Mouse (Mus musculus) CD4-positive, CD25-positive, alpha-beta regulatory T cell, adult 4 months (primary cell): ENCODE measurements around the gene Neurl4. TPM values are rescaled to one million over a fixed set of nuclear protein-coding genes. Genes with fewer than 3 reads are reported as not detected.
"Not testable (repeated sequence)": the region's sequence is repeated elsewhere in the genome, so short reads cannot be mapped to it uniquely, and the experiment has no call there.

Source experiments
- ATAC-seq: one replicate; pipeline ENCODE4 v1.8.0; 2017
- polyA plus RNA-seq, 2 experiments: library from polyadenylated mRNA; unstranded; fragments of 100-300 nt; shearing (Covaris generic); gene quantifications; one replicate each; pipeline ENCODE4 v1.2.1; 2017

The Neurl4 gene
- polyA plus RNA-seq, 2 experiments from 2014 or later: 8.3 to 9.1 TPM

- ATAC-seq: peak; percentile 93
These were observed 12.9 kb downstream of the Neurl4 start, which contains the start of gene Gps2 for GRCm38 (mm10) chr11:69913554-69914371. Gene Gps2, plus strand, starts transcription at chr11:69913888.

- ATAC-seq: no peak
These were observed 13.5 kb downstream of the Neurl4 start for GRCm38 (mm10) chr11:69914372-69914764.

- ATAC-seq: no peak
These were observed 14.1 kb downstream of the Neurl4 start for GRCm38 (mm10) chr11:69914917-69915430.

DNA sequence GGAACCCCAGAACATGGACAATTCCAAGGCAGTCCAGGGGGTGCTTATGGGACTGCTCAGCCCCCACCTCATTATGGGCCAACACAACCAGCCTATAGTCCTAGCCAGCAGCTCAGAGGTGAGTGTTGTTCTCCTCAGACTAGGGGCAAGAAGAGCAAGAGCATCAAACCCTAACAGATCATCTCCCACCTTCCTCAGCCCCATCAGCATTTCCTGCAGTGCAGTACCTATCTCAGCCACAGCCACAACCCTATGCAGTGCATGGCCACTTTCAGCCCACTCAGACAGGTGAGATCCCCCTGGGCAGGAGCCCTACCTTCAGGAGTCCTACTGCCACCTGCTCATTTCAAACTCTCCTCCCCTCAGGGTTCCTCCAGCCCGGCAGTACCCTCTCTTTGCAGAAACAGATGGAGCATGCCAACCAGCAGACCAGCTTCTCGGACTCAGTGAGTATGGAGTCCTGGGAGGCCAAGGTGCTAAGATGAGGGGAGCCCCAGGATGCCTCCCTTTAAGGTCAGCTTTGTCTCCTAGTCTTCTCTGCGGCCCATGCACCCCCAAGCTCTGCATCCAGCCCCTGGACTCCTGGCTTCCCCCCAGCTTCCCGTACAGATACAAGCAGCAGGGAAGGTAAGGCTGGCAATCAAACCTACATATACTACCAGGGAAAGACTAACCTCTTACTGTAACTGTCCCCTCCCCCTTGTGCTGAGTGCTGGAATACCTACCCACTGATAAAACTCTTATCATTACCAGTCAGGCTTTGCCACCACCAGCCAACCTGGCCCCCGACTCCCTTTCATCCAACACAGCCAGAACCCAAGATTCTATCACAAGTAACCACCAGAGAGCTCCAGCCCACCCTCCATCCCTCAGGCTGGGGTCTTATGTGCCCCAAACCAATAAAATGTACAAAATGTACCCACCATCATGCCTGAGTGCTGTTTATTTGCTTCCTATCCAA is 15.1 kb downstream of the Neurl4 start:
- no peak for ATAC-seq

- ATAC-seq: not testable (repeated sequence)
These were observed 15.9 kb downstream of the Neurl4 start for GRCm38 (mm10) chr11:69916652-69917378.

- ATAC-seq: no peak
These were observed 16.6 kb downstream of the Neurl4 start for GRCm38 (mm10) chr11:69917379-69917948.

DNA sequence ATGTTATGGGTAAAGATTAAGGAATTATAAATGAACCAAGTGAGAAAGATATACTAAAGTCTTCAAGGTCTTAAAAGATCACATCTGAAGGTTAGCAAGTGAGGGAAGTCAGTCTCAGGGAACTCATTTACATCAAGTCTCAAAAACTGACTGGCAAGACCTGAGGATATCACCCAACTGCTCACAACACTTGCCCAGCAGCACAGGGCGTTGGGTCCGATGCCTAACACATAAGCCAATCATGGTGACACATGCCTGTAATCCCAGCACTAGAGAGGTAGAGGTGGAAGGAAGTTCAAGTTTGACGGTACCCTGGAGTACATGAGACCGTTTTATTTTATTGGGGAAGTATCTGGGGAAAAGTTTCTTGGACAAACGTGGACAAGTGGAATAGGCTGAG is 17.2 kb downstream of the Neurl4 start:
- ATAC-seq: no peak

GRCm38 (mm10) chr11:69919053-69919452 is 18.2 kb downstream of the Neurl4 start:
- ATAC-seq: no peak

DNA sequence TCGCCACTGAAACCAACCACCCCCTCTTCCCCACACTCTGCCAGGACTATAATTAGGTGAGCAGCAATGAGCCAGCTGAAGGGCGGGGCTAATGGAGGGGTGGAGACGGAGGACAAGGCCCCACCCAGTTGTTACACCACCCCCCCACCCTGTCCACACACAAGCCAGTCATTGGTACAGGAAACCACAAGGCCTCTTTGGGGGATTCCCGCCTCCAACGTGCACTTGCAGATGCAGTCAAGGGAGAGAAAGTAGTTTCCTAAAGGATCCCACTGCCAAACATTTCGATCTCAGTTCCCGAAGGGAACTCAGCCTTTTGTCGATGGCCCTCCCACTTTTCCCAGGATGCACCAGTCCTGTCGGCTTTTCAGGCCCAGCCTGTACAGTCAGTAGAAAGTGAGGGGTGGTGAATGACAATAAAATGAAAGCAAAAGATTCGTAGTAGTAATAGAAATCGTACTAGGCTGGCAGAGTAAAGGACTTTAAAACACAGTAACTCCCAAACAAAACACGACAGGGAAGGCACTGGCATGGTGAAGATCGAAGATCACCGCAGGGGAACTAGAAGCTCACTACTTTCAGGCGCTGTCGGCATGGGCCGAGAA is 18.9 kb downstream of the Neurl4 start:
- ATAC-seq: peak; percentile 48

DNA sequence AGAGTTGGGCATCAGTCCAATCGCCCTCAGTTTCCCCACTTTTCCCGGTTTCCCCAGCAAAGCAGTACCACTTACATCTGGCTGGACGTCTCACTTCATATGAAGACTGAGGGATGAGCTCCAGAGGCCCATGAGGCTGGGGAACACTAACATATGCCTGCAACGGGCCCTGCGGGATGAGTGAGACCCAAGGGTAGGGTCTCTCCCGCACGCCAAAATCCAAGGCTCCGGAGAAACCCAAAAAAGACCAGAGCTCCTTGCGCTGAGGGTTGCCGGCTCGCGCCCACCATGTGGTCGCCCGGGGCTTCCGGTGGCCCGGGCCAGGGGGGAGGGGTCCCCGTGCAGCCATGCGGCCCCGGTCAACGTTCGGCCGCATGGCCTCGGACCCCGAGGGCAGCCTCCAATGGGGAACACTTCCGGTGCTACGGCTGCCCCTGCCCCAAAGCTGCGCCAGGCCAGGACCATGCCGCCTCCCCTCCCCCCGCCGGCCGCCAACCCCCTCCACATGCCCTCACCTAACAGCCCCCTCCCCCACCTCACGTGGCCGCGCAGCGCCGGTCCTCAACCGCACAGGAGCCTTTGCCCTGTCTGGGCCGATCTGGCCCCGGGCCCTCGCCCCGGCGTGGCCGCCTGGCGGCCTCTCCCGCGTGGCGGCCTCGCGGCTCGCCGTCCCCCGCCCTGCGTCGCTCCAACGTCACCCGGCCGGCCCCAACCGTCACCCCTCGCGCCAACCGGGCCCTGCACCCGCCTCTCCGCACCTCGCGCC is 19.6 kb downstream of the Neurl4 start:
- no peak for ATAC-seq

GRCm38 (mm10) chr11:69921114-69922011 is 20.5 kb downstream of the Neurl4 start, which contains the start of gene Eif5a:
Gene Eif5a, minus strand, starts transcription at chr11:69921958.
- peak; percentile 79 for ATAC-seq

DNA sequence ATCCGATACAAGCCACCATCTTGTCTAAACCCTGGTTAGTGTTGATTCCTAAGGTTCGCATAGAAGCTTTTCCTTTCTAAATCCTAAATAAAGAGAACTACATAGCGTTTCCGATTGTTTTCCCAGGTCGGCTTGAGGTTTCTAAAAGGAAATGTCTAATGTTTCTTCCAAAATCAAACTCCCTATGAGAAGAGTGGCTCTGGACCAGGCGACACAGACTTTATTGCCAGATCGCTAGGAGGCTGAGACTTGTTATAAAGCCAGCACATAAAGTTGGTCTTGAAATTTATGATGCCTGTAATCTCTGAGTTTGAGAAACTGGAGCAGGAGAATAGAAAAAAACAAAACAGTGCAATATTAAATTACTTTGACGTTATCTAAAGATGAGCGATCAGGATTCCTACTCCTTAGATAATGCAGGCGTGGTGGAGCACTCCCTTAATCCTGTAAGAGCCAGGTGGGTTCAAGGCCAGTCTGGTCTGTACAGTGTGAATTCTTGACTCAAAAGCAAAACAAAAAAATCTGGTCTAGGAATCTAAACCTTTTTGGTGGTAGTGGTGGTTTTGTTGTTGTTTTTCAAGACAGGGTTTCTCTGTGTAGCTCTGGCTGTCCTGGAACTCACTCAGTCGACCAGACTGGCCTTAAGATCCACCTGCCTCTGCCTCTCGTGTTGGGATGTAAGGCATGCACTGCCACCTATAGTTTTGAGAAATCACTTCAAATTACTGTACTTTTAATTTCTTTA is 21.3 kb downstream of the Neurl4 start:
- ATAC-seq: no peak

DNA sequence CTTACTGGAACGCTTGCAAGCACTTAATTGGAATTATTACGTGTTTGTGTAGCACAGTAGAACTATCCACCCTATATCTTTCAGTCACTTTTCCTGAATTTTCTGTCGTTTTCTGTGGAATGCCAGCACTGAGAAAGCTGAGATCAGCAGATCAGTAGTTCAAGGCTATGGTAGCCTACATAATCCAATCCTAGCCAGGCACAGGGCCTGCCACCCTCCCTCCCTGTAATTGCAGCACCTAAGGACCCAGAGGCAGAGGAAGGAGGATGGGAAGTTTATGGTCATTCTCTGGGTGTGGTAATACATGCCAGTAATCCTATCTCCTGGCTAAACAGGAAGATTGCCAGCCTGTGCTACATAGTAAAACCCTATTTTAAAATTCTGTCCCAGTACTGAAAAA is 21.9 kb downstream of the Neurl4 start:
- ATAC-seq: no peak

DNA sequence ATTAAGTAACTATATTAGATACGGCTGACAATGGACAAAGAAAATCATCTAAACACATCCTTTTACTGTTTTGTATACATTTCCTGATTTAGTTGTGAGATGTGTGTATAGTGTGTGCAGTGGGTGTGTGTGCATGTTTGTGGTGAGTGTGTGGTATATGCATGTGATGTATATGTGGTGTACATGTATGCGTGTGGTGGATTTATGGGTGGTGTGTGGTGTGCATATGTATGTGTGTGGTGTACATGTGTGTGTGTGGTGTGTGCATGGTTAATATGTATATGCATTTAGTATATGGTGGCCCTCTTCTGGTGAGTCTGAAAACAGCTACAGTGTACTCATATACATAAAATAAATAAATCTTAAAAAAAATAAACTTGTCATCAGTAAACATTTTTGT is 26.6 kb downstream of the Neurl4 start:
- no peak for ATAC-seq

- ATAC-seq: no peak
These were observed 28.8 kb downstream of the Neurl4 start for GRCm38 (mm10) chr11:69929712-69930111.

DNA sequence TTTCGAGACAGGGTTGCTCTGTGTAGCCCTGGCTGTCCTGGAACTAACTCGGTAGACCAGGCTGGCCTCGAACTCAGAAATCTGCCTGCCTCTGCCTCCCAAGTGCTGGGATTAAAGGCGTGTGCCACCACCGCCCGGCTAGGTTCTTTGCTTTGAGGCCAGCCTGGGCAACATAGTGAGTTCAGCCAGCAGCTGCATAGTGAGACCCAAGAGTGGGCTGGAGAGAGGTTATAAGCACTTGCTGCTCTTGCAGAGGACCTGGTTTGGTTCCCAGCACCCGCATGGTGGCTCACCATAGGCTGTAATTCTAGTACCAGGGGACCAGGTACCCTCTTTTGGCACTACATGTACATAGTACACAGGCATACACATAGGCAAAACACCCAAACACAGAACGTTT is 29.3 kb downstream of the Neurl4 start:
- ATAC-seq: not testable (repeated sequence)

DNA sequence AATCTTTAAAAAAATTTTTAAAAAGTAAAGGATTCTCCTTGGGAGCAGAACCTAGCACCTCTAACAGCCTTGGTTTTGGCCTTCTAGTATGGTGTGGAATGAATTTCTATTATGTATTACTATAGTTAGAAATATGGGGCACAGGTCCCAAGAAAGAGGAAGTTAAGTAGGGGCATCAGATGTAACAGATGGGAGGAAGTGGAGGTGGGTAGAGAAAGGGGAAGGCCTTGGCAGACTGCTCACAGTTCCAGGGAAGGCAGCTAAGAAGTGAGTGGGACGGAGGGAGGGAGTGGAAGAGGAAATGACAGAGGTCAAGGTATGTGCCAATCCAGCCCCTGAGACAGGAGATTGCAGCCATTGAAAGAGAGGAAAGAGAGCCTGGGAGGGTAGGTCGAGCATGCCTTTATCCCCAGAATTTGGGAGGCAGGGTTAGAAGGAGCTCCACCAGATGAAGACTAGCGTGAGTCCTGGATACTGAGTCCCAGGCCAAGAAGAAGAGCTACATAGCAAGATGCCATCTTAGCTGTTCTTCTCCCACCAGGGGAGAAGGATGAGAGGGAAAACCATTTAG is 30.2 kb downstream of the Neurl4 start:
- ATAC-seq: no peak

DNA sequence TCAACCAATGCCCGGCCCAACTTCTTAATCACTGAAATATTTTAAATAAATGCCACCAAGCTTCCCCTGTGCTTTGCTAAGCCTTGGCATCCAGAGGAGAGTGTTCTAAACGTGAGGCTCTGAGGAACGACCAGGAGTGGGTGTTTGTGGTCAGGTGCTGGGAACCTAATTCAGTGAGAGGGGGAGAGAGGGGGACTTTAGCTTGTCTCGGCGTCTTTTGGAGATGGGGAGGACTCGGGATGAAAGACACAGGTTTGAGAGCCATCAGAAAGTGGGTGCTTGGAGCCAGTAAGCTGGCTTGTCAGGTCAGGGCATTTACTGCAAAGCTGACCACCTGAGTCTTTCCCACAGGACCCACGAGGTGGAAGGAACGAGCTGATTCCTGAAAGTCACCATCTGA is 30.9 kb downstream of the Neurl4 start:
- no peak for ATAC-seq

DNA sequence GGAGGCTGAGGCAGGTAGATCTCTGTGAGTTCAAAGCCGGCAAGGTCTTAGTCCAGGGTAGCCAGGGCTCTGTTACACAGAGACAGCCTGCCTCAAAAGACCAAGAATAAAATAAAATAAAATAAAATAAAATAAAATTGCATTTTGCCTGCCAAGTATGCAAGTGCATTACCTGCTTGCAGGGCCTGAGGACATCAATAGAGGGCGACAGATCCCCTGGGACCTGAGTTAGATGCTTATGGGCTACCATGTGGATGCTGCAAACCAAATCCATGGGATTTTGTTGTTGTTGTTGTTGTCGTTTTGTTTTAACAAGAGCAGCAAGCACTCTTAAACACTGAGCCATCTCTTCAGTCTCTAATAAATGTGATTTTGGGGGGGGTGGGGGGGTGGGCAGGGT is 31.4 kb downstream of the Neurl4 start:
- no peak for ATAC-seq
